Mouse (Mus musculus) thymus, adult 18-20 months (tissue): ENCODE results near the gene Tmtc4.

ENCODE experiments used
- DNase-seq, 2 experiments: peaks; one replicate each; pipeline ENCODE4 v3.0.0; 2022; ENCODE audit warnings: mixed read lengths in 2 of 2

Tmtc4 gene

DNA sequence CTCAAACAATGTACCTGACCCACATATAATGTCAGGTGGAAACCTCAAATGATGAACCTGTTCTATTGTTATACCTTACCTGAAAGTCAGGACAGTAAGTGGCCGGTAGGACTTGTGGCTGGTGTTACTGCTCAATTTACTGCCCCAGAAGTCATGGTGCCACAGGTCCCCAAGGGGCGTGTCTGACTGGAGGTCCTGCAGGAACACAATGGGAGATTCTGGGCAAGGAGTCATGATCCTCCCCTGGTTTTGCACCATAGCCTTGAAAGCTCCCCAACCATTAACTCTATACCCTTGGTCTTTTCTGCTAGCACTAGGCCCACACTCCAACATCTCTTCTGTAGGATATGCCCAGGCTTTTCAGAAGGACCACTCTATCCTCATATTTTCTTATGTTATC lies 10.7 kb downstream of the Tmtc4 start:
- no peak for DNase-seq

DNA sequence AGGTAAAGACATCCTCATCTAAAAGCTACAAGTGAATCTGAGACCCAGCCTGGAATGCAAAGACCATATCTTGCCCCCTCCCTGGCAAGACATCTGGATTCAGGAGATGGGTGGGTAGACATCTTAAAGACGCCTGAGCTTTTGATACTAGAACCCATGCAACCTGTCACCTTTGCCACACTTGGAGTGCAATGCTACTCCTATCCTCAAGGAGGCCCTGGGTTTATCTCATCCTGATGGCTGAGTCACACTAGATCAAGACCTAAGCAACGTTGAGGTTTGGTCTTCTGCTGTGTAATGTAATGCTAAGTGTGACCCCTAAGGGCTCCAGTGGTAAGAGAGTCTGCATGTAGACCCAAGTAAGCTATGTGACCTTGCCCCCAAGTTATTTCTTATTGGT lies 15.8 kb downstream of the Tmtc4 start:
- DNase-seq = no peak

- no peak for DNase-seq
These were observed 25.9 kb downstream of the Tmtc4 start for GRCm38 (mm10) chr14:122957941-122958340.

DNA sequence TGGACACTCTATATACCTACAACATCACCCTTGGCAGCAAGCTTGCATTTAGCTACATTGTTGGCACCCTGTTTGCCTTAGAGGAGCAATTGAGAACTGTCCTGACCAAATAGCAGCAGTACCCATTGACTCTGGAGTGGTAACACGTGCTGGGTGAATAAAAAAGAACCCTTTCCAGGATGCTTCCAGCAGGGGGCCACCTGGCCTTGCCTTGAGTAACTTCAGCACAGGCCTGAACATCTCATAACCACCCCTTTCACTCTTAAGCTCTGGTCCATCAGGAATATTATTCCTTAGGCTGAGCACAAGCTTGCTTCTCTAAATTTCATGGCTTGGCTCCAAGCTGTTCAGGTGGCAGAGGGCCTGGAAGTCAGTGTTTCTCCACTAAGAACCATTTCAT lies 30.5 kb downstream of the Tmtc4 start:
- peak; percentile 5 to 7 for DNase-seq

DNA sequence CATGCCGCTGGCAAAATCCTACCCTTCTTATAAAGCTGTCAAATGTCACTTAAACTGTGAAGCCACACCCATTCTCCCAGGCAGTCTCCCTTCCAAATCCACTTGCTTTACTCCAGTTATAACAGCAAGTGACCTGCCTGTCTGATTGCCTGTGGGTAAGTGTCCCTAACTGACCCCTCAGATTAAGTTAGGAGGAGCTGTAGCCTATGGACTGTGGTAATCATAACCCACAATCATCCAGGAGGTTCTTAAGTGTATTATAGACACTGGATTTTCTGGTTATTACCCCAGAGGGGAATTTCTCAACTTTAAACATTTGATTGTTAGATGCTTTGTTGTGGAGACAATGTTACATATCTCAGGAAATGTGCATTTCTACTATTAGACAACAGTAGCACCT lies 31.3 kb downstream of the Tmtc4 start:
- no peak for DNase-seq

DNA sequence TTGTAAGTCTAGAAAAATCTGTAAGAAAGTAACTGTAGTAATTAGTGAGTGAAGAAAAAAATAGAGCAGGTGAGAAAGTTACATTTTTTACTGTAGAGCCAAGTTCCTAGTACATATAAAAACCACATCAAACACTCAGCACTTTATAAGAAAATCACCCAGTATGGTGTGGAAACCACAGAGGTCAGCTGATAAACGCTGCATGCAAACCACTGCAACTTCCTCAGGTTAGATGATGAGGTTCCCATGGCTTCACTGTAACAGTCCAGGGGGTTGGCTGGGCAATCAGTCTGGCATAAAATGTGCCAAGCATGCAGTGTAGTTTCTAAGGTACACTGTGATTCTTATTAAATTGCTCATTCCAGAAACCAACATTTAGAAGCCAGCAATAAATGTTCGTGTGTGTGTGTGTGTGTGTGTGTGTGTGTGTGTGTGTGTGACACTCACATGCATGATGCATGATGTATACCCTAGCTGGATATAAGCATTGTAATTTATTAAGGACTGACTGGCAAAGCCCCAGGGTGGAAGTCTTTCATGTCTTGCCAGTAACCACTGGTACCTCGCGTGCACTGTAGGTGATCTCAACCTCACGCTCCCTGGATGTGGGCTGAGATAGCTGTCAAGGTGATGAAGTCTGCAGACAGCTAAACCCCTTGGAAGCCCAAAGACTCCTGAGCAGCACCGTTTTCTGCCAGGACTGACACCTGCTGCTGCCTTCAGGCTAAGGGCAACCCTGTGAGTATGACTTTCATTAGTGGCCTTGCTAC lies 32.0 kb downstream of the Tmtc4 start:
- DNase-seq = no peak

- no peak for DNase-seq
These were observed 32.9 kb downstream of the Tmtc4 start for GRCm38 (mm10) chr14:122950915-122951314.

- no peak for DNase-seq
These were observed 40.4 kb downstream of the Tmtc4 start for GRCm38 (mm10) chr14:122943475-122943853.

DNA sequence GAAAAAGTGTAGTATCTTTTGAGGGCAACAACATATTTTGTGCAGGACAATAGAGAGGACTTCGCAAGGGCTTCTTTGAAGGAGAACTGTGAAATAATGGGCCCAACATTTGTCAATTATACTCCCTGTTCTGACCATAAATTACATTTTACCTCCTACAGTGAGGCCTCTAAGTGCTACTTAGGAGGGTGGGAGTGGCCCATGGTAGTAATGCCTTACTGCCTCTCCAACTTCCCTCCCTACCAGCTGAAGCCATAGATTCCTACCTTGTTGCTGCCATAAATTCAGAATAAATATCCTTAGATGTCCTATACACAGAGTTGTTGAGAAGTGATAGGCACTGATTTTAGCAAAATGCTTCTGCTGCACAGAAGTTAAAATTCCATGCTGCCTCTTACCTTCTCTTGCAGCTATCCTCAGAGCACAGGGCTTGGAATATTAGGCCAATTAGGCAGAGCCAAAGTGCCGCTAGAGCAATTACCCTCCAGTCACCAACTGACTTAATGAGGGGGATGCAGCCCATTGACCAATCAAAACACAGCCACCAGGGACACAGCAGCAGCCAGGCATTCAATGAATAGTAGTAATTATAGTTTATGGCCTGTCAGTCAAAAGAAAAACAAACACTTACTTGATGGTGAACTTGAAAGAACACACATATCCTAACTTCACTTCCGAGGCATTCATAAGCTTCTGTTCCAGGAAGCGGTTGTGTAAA lies 40.9 kb downstream of the Tmtc4 start:
- no peak for DNase-seq

DNA sequence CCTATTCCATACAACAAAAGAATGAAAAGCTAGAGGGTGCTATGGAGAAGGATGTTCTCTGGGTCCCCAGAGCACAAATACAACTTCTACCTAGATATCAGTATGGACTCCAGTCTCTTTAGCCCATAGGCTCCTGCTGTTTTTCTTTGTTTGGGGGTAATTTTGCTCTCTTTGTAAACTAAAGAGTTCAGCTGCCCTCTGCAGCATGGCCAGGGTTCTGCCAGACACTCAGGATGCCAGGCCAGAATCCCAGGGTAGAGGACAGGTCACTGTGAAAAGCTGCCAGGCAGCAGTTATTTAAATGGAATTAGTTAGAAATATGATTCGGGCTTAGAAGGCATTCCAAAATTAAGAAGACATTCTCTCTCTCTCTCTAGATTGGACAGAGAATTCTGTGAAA lies 47.4 kb downstream of the Tmtc4 start:
- DNase-seq = no peak

GRCm38 (mm10) chr14:122920011-122920410 lies 63.8 kb downstream of the Tmtc4 start:
- no peak for DNase-seq

GRCm38 (mm10) chr14:122917676-122918075 lies 66.2 kb downstream of the Tmtc4 start:
- no peak for DNase-seq

DNA sequence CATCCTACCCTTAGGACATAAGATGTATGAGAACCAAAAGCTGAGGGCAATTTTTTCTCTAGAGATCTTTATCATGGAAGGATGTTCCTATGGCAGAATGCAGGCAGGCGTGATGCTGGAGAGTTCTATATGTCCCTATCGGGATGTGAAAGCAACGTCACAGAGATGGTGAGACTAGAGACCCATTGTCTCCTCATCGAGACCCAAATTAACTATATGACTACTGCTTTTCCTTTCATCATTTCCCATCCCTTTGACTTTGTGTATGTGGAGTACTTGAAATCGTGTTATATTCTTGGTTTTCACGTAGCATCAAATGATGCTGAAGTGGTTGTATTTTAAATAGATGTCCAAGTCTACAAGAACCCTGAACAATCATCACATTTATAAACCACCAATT lies 70.2 kb downstream of the Tmtc4 start, which contains the start of gene Ggact:
Gene Ggact, minus strand, starts transcription at position 101 of the 400 bp plus-strand sequence.
- DNase-seq = no peak

GRCm38 (mm10) chr14:122912812-122913498 lies 70.9 kb downstream of the Tmtc4 start:
- peak; percentile 23 to 40 for DNase-seq

GRCm38 (mm10) chr14:122912137-122912536 lies 71.7 kb downstream of the Tmtc4 start:
- DNase-seq = no peak

DNA sequence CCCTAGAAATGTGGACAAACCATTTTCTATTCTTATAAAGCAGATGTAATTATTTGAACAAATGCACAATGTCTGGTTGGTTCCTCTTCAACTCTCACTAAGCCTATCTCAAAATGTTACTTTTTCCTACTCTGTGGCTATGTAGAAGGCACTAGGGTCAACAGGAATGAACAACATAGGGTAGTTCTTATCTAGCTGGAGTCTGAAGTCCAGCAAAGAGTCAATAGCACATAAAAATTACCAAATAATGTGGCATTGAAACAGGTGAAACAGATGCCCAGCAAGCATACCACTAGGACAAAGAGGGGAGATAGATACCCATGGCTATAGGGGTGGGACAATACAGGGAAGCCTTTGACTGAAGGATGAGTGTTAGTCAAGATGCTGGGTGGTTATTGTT lies 72.6 kb downstream of the Tmtc4 start:
- no peak for DNase-seq

- no peak for DNase-seq
These were observed 74.3 kb downstream of the Tmtc4 start for GRCm38 (mm10) chr14:122909368-122910091.

GRCm38 (mm10) chr14:122908075-122908474 lies 75.8 kb downstream of the Tmtc4 start:
- DNase-seq = no peak

- no peak for DNase-seq
These were observed 78.8 kb downstream of the Tmtc4 start for GRCm38 (mm10) chr14:122905007-122905406.

GRCm38 (mm10) chr14:122903923-122904351 lies 79.9 kb downstream of the Tmtc4 start:
- no peak for DNase-seq

DNA sequence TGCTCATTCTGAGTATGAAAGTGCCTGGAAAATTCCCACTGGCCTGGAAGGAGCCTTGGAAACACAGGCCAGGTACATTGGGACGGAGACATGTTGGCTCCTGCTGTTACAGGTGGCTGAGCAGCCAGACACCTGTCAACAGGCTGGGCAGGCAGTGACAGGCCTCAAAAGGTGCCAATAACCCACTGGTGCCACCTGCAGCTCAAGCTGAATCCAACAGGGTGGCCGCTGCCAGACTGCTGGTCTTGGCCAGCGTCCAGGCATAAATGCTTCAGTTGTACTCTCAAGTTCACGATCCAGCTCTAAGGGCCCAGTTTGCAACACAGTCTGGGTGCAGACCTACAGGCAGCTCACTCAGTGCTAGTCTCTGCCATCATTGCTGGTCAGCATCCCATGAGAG lies 81.0 kb downstream of the Tmtc4 start:
- peak in 1 of 2 experiments; percentile 7 for DNase-seq

DNA sequence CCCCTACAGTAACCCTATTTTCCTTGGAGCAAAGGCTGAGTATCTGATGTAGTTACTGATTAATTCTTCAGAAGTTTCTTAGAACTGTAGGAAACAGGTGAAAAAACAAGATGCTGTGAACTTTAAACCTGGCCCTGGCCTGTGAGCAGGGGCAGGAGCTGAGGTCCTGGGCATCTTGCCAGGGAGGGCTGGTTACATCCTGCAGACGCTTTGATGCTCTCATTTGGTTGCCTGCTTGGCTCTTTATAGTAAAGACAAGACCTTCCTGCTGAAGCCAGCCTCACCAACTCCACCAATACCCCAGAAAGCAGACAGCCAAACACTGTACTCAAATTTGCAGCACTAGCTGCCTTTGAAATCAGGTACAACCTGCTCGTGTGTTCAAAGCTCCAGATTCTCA lies 81.7 kb downstream of the Tmtc4 start:
- DNase-seq = peak; percentile 22 to 42

- no peak for DNase-seq
These were observed 82.1 kb downstream of the Tmtc4 start for GRCm38 (mm10) chr14:122901715-122902114.
